13 mouse cellular contexts compared by ENCODE assay signal in the genomic region with DNA sequence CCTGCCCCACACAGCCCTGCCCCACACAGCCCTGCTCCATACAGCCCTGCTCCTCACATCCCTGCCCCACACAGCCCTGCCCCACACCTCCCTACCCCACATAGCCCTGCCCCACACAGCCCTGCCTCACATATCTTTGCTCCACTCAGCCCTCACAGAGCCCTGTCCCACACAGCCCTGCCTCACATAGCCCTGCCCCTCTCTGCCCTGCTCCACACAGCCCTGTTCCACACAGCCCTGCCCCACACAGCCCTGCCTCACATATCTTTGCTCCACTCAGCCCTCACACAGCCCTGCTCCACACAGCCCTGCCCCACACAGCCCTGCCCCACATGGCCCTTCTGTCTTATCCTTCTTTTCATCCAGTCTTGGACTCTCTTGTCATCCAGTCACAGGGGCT.
DNase-seq lines count a peak whose midpoint lies in the region; ATAC-seq and TF ChIP-seq lines count a peak whose summit lies in the region.
"Had no signal": no experiment of that assay in that cellular context is flagged by ENCODE, and none has a peak within 500 bp of the region (broad histone marks: within the 10 kb centered on the region; RNA-seq: fewer than 3 reads in every experiment).

No protein-coding gene starts in this region.

- no peaks in the 10 kb centered on the region for H3K9me3 ChIP-seq in hindbrain, embryonic 11.5 days (ENCODE audit: control insufficient read depth, low read length)
- no peaks in the 10 kb centered on the region for H3K9me3 ChIP-seq in hindbrain, embryonic 10.5 days
- H3K9me3 ChIP-seq in stomach, embryonic 14.5 days (ENCODE audit: control insufficient read depth, low read depth, low read length), result no peaks in the 10 kb centered on the region
- H3K9me3 ChIP-seq in stomach, postnatal 0 days (ENCODE audit: control insufficient read depth, low read length), result no peaks in the 10 kb centered on the region
- H3K9me3 ChIP-seq in hindbrain, embryonic 15.5 days, result no peaks in the 10 kb centered on the region

- H3K9ac ChIP-seq in hindbrain, embryonic 11.5 days (ENCODE audit: low read depth, low read length), result no peak overlapping the region
- no peak overlapping the region for H3K9ac ChIP-seq in stomach, embryonic 14.5 days (replicated peaks; ENCODE audit: low read depth, low read length)
- no peak overlapping the region for H3K9ac ChIP-seq in stomach, postnatal 0 days (ENCODE audit: low read length)
- no peak overlapping the region for H3K9ac ChIP-seq in hindbrain, embryonic 15.5 days
- H3K9ac ChIP-seq: liver, embryonic 14.5 days had no signal

- H3K27me3 ChIP-seq in hindbrain, embryonic 11.5 days (ENCODE audit: control insufficient read depth, insufficient read depth, low read length), result no peaks in the 10 kb centered on the region
- no peaks in the 10 kb centered on the region for H3K27me3 ChIP-seq in hindbrain, embryonic 10.5 days (ENCODE audit: insufficient read depth, poor library complexity, severe bottlenecking)
- no peaks in the 10 kb centered on the region for H3K27me3 ChIP-seq in stomach, embryonic 14.5 days (ENCODE audit: control insufficient read depth, insufficient read depth, low read length)
- no peaks in the 10 kb centered on the region for H3K27me3 ChIP-seq in stomach, postnatal 0 days (ENCODE audit: control insufficient read depth, insufficient read depth, low read length)
- H3K27me3 ChIP-seq in hindbrain, embryonic 15.5 days, result no peaks in the 10 kb centered on the region
- H3K27me3 ChIP-seq: CH12.LX had no signal

- no peak for TF ChIP-seq EP300 in stomach, postnatal 0 days (optimal IDR thresholded peaks at IDR 0.05)

- no peaks in the 10 kb centered on the region for H3K36me3 ChIP-seq in hindbrain, embryonic 11.5 days (ENCODE audit: control insufficient read depth, insufficient read depth, low read length)
- no peaks in the 10 kb centered on the region for H3K36me3 ChIP-seq in hindbrain, embryonic 10.5 days
- H3K36me3 ChIP-seq in stomach, embryonic 14.5 days (ENCODE audit: control insufficient read depth, insufficient read depth, low read length), result no peaks in the 10 kb centered on the region
- no peaks in the 10 kb centered on the region for H3K36me3 ChIP-seq in stomach, postnatal 0 days (ENCODE audit: control insufficient read depth, insufficient read depth, low read length)
- H3K36me3 ChIP-seq in hindbrain, embryonic 15.5 days, result no peaks in the 10 kb centered on the region

- H3K4me3 ChIP-seq in hindbrain, embryonic 11.5 days (ENCODE audit: low read depth, low read length), result no peak overlapping the region
- no peak overlapping the region for H3K4me3 ChIP-seq in hindbrain, embryonic 10.5 days
- no peak overlapping the region for H3K4me3 ChIP-seq in stomach, embryonic 14.5 days (ENCODE audit: low read depth, low read length)
- no peak overlapping the region for H3K4me3 ChIP-seq in stomach, postnatal 0 days (ENCODE audit: low read depth, low read length)
- no peak overlapping the region for H3K4me3 ChIP-seq in hindbrain, embryonic 15.5 days
- H3K4me3 ChIP-seq: left cerebral cortex, adult 2 months had no signal

- ATAC-seq in hindbrain, embryonic 11.5 days (ENCODE audit: low FRiP score), result 0 out of 2 replicates have a peak, but pooled peaks have one; percentile 43
- ATAC-seq in stomach, embryonic 14.5 days (ENCODE audit: insufficient number of reproducible peaks, insufficient read depth, low FRiP score, low read depth), result peak; percentile 33; the same call in 1 of the 2 replicates
- no peak for ATAC-seq in stomach, postnatal 0 days (ENCODE audit: low FRiP score, low TSS enrichment)
- ATAC-seq in hindbrain, embryonic 15.5 days (ENCODE audit: low FRiP score, low read depth), result peak; percentile 43

- no peak overlapping the region for H3K27ac ChIP-seq in hindbrain, embryonic 11.5 days (ENCODE audit: low read depth, low read length)
- H3K27ac ChIP-seq in hindbrain, embryonic 10.5 days, result no peak overlapping the region
- H3K27ac ChIP-seq in stomach, embryonic 14.5 days (ENCODE audit: low read length), result no peak overlapping the region
- no peak overlapping the region for H3K27ac ChIP-seq in stomach, postnatal 0 days (replicated peaks)
- no peak overlapping the region for H3K27ac ChIP-seq in hindbrain, embryonic 15.5 days (replicated peaks)
- H3K27ac ChIP-seq: left cerebral cortex, adult 2 months; liver, embryonic 14.5 days had no signal

- no peak for TF ChIP-seq CTCF in stomach, postnatal 0 days (IDR thresholded peaks at IDR 0.05; ENCODE audit: low read depth)

- no peaks in the 10 kb centered on the region; the same call in 1 of the 2 replicates for H3K4me1 ChIP-seq in hindbrain, embryonic 11.5 days (replicated peaks; ENCODE audit: control insufficient read depth, insufficient read depth, low read length)
- H3K4me1 ChIP-seq in hindbrain, embryonic 10.5 days (replicated peaks), result peaks cover 18% of the 10 kb centered on the region
- H3K4me1 ChIP-seq in stomach, embryonic 14.5 days (ENCODE audit: control insufficient read depth, insufficient read depth, low read length), result no peaks in the 10 kb centered on the region
- H3K4me1 ChIP-seq in stomach, postnatal 0 days (replicated peaks; ENCODE audit: control insufficient read depth, insufficient read depth), result no peaks in the 10 kb centered on the region
- peaks cover 23% of the 10 kb centered on the region for H3K4me1 ChIP-seq in hindbrain, embryonic 15.5 days (replicated peaks)

- no peak for DNase-seq in hindbrain, embryonic 11.5 days (ENCODE audit: low spot score)
- no peak for DNase-seq in hindbrain, embryonic 10.5 days (ENCODE audit: low spot score)
- DNase-seq in stomach, postnatal 0 days (ENCODE audit: low spot score), result no peak
- DNase-seq in adrenal gland, postnatal 14 days, result no peak
- no peak for DNase-seq in gastrocnemius, postnatal 4 days (ENCODE audit: low spot score in 2 of 2)
- DNase-seq: adrenal gland, postnatal 36 days; gastrocnemius, postnatal 36 days; right cerebral cortex, postnatal 25 days had no signal

- H3K4me2 ChIP-seq in hindbrain, embryonic 11.5 days (replicated peaks; ENCODE audit: low read depth, low read length), result no peak overlapping the region
- no peak overlapping the region for H3K4me2 ChIP-seq in stomach, embryonic 14.5 days (replicated peaks; ENCODE audit: low read depth, low read length)
- no peak overlapping the region for H3K4me2 ChIP-seq in stomach, postnatal 0 days (replicated peaks; ENCODE audit: low read depth)
- no peak overlapping the region for H3K4me2 ChIP-seq in hindbrain, embryonic 15.5 days
